Mouse (Mus musculus) NIH3T3 (cell line): Measurements from ENCODE around the gene Hivep3.

Source experiments
- DNase-seq: peaks from one replicate; pipeline ENCODE4 v3.0.0-alpha.2; 2012; ENCODE audit warnings: low read depth

The Hivep3 gene

DNA sequence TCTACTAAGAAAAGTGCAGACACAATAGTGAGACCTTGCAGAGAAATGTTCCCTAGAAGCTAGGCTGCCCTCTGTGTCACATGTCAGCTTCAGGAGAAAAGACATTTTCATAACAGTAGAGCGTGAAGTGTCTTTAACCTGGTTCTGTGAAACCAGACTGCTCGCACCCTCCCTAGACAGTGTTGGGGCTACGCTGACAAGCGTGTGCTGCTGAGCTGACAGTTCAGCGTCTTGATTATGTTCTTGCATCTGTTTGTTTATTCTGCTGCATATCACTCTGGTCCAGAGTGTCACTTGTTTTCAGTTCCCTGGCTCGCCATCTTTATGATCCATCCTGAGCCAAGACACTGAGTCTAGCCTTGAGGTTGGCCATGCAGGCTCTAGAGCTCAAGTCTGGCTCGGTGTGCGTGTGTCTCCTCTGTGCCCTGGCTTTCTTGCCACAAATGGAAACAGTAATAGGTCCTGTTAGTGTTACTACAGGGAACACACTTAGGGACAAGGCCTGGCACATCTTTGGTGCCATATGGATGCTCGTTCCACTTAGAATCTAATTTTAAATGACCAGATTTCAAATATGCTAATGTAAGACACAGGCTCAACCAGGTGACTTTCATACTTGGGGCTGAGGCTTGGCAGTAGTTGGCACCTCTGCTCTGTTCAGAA is 28.0 kb downstream of the Hivep3 start:
- no peak for DNase-seq

DNA sequence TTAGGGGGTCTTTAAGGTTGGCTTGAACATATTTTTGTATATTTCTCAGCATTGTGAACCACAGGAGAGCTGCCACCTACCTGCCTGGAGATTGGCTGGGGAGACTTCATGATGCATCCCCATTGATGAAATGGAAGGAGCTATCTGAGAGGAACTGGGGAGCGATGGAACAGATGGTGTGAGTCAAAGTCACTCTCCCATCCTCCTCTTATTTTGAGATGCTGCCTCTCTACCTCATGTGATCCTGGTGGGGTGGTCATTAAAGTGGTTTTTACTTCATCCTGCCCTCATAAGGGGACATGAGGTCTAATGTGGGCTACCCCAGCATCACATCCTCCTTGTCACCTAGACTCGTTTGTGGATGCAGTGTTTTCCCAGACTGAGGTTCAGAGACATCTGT is 28.6 kb downstream of the Hivep3 start:
- DNase-seq = no peak

DNA sequence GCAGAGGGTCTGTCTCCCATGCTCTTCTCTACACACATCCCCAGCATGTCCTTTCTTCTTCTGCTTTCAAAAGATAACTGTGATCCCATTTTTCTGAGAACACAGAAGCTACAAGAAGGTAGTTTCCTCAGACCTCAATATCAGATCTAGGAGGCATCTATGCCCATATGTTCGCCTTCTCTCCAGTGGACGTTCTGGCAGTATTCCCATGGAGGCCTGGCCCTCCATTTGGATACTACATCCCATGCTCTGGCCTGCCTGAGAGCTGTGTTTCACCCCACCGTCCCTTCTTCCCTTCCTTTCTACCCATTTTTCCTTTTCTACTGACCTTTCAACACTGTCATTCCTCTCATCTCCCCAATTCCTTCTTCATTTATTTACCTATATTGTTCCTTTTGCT is 34.5 kb downstream of the Hivep3 start:
- no peak for DNase-seq

DNA sequence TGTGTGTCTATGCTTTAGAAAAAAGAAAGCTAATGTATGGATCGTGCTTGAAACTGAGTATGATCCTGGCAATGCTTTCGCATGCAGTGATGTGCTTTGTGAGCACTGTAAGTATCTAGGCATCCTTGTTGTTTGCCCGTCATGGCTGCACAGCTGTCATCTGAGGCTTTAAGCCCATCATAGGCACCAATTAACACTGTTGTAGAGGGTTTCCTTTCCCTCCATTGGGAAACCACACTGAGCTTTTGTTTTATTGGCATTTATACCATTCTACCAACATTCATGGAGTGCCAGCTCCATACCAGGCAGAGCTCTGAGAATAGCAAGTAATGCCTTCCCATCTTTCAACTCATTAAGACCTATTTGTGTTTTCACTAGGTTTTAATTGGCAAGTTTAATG is 42.3 kb downstream of the Hivep3 start:
- DNase-seq = no peak

DNA sequence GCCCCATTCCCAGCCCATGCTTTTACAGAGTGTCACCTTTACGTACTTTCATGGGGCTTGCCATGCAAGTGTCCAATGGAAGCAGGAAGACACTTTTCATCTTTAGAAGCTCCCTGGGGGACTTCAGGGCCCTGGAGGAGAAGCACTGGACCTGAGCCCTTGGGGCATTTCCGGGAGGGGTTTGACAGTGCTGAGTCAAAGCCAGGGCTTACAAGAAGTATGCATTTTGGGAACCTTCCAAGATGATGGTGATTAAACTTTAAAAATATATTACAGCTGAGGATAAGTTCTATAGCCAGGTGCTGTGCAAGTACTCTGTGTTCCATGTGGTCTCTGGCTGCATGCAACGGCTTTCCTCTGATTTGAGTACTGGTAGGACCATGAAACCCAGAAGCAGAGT is 43.6 kb downstream of the Hivep3 start:
- peak; percentile 75 for DNase-seq

DNA sequence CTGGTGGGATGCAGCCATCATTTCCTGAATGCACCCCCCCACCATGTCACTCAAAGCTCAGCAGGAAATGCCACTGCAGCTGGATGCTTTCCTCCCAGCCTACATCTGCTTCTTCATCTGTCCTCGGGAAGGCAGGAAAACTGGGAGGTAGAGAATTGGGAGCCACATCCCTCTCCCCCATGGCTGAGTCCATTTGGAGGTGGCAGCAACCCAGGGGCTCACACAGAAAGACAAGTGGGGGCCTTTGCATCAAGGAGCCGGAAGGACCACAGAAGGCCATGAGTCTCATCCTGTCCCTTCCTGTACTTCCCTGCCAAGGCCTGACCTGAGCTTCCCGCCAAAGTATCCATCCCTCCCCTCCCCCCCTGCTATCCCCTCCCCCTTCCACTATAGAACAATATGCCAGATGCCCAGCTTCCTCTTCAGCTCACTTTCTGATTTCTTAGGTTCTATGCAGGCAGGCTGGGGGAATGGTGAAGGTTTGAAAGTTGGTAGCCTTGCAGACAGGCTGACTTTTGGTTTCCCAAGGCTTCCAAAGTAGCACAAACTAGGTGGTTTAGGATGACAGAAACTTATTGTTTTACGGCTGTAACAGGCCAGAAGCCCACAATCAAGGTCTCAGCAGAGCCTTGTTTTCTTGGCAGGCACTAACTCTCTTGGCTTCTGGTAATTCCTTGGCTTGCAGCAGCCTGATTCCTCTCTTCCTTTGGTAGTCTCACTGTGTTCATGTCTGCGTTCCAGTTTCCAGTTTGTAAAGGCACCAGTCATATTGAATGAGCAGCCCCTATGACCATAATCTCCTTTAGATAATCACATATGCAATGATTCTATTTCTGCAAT is 46.2 kb downstream of the Hivep3 start:
- peak; percentile 59 for DNase-seq

GRCm38 (mm10) chr4:119780881-119781280 is 47.3 kb downstream of the Hivep3 start:
- no peak for DNase-seq

DNA sequence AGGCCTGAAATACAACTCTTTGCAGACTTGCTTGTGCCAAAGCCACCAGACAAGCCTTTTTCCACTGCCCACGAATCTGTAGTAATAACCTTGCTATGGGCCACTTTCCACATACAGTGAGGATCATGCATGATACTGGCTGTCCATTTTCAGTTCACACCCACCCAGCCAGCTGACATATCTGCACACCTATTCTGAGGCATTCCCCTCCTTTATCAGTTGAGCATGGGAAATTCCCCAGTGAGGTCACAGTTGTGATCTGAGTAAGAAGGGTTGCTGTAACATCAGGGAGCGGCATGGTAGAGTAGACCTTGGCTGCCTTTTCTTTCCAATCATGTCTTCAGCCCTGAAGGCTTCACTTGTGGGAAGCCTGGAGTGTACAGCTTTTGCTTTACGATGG is 51.4 kb downstream of the Hivep3 start:
- no peak for DNase-seq

DNA sequence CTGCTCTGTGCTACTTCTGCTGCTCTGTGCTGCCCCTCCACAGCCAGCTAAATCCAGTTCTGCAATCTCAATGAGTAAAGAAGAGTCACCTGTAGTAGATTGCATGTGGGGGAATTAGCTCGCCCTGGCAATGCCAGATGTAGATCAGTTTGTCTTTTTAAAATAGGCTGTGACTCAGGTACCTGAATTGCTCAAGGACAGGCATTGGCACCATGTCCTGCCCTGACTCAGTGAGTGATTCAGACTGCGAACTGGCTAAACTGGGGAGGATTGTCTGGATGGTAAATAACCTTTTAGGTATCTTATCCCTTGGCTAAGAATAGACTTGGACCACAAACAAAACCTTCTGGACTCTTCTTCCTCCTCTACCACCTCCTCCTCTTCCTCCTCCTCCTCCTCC is 52.7 kb downstream of the Hivep3 start:
- peak; percentile 89 for DNase-seq

- DNase-seq = peak; percentile 78
Observed at GRCm38 (mm10) chr4:119786721-119787120, 53.1 kb downstream of the Hivep3 start.

- DNase-seq = no peak
Observed at GRCm38 (mm10) chr4:119788746-119789145, 55.2 kb downstream of the Hivep3 start.

DNA sequence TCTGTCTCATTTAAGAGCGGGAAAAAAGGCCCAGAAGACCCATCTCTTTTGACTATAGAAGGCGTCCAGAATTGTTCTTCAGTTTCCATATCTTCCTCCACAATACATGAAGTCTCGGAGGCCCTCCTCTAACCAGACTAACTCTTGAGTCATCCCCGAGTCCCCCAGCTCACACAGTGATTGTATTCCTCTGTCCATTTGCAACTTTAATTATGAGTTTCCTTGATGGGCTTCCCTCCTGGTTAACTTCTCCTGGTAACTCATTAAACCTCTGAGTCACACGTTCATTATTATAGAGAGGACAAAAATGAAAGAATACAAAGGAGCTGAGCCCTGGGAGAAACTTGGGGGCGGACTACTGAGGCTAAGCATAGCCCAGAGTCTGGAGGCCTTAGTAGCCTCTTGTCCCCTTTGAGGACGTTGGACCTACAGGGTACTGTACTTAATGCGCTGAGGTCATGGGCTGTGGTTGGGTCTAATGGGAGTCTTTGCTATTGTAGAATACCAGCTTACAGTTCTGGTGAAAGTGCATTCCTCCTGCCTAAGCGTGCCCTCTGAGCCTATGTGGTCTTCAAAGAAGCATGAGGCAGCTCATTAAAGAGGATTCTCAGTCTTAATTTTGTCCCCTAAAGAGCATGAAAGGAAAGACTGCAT is 56.0 kb downstream of the Hivep3 start:
- DNase-seq = no peak

DNA sequence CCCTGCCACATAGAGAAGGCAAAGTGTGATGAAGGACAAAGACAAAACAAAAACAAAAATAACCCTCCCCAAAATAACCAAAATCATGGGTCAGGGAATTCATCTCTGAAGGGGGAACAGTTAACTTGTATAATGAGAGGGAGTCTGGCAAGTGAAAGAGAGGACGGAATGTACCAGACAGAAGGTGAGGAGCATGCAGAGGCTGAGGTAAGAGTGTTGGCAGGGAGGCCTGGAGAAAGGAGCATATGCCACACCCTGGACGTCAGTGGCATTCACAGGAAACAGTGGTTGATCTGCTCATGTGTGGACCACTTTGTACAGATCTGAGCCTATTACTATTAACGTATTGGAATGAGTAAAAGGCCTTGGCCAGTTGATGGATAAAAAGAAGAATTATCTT is 65.3 kb downstream of the Hivep3 start:
- DNase-seq = no peak

GRCm38 (mm10) chr4:119806556-119806955 is 73.0 kb downstream of the Hivep3 start:
- no peak for DNase-seq

GRCm38 (mm10) chr4:119807359-119807758 is 73.8 kb downstream of the Hivep3 start:
- no peak for DNase-seq

DNA sequence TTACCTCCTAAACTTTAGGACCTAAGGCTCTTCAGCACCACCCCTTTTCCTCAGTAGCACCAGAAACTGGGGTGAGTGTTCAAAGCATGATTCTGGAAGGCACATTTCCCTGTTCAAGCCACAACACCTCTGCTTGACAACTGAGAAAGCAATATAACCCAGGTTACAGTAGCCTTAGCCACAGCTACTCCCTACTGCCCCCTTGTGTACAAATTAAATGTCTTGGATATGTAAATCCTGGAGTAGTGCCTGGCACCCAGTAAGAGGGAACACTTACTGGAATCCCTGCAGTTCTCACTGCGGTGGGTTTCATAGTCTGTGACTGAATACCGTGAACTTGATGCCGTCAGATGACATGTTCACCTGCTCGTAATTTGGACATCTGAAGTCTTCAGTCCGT is 75.7 kb downstream of the Hivep3 start:
- DNase-seq = peak; percentile 77

DNA sequence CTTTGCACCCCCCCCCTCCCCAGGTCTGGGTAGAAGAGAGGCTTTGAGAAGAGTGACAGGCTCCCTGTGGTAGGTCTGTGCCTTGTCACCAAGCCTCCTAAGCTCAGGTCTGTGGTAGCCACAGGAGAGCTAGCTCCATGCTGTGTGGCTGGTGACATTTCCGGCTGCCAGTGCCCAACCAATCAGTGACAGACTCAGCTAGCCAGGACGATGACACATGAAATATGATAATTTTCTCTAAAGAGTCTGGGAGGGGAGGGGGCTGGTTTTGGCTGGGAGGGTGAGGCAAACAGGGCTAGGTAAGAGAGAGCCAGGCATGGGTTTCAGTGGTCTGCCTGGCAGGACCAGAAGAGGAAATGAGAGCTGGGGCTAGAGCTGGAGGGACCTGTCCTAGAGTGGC is 79.2 kb downstream of the Hivep3 start:
- DNase-seq = no peak

DNA sequence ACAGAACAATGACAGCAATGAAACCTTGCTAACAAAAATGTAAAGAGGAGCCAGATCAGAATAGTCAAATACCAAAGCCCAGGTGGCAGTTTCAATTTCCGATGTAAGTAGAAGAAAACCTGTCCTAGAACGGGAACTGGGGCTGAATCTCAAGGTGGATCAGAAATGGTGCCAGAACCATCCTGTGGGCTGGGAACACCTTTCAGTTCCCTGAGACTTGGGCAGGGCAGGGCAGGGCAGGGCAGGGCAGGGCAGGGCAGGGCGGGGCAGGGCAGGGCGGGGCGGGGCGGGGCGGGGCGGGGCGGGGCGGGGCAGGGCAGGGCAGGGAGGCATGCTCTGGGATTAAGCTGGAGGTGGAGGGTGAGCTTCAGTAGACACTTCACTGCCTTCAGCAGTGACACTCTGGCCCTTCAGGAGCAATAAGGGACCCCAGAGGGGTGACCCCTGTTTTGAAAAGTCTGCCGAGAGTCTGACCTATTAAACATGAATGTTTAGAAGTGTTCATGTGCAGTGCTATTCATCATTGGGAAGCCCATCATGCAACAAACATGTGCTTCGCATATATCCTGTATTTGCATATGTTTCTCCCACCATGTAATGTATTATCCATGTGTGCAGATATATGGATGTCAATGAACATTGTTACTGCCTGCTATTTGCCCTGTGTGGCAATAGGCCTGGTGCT is 80.1 kb downstream of the Hivep3 start:
- DNase-seq = no peak

DNA sequence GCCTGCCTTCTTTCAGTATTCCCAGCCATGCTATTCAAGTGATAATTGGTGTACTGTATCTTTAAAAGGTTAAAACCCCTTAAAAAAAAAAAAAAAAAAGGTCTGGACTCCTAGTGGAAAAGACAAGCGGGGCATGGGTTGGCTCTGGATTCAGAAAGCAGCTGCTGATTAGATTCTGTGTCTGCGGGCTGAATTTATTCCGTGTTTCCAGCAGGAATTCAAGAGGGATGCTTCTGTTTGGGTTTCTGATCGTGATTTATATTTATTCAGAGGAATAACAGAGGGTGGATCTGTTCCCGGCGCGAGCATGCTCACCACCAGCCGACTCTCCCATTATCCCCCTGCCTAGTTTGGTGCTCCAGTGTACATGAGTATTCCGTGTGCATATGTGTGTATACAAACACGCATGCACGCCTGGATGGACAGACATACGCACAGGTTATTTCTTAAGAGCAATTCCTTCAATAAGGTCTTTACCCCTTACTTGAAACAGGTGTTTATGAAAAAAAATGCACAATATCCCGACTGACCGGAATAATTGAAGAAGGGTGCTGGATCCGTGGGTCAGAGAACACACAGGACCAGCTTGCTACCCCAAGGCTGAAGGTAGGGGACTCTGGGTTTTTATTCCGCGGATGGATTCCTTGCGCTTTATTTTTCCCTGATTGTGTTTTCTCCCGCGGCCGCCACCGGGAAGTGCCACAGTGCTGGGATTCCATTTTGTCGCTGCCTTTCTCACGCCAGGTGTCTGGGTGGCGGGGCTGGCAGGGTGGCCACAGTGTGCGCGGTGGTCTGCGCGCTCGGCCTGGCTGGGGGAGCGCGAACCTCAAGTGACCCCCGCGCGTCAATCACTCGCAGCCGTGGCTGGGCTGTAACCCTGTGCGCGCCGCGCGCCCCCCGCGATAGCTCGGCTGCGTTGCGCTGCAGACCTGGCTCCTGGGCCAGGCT is 80.9 kb downstream of the Hivep3 start:
- DNase-seq = no peak

DNA sequence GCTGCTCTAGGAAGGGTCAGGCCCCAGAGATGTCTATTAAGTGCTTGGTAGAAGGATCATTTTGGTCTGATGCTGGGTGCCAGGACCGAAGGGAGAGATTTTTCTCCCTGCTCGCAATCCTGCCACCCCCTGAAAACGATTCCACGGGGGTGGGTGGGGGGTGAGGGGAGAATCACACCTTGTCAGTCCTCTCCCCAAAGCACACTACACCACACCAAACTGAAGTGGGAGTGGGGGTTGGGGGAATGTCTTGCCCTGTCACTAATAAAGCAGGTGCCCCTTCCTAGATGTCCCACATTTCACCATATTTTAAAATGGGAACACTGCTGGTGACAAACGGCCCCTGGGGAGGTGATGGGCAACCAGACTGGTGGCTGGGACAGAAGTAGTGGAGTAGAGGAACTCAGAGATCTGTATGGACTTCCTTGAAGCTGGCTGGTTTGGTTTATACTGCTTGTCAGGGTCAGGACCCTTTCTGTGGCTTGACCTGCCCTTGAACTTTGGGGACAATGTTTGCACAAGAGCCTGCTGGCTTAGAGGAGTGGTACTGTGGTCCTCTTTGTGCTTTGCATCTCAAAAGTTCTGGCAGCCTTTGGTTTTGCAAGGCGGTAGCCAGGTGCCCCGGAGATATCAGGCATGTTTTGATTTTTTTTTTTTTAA is 81.7 kb downstream of the Hivep3 start:
- DNase-seq = no peak

- no peak for DNase-seq
Observed at GRCm38 (mm10) chr4:119815793-119816161, 82.2 kb downstream of the Hivep3 start.
